Mouse (Mus musculus) spleen, embryonic (tissue): ENCODE data around the gene Ireb2.
"Not testable (repeated sequence)": the region's sequence is repeated elsewhere in the genome, so short reads cannot be mapped to it uniquely, and the experiment has no call there.

ENCODE experiments used
- CTCF ChIA-PET: fragments of 350-600 bp; sonication (Branson Sonifier 250); formaldehyde crosslinking; loops from one replicate; lab custom pipeline; 2022; lab: Charles Lee

Gene Ireb2

DNA sequence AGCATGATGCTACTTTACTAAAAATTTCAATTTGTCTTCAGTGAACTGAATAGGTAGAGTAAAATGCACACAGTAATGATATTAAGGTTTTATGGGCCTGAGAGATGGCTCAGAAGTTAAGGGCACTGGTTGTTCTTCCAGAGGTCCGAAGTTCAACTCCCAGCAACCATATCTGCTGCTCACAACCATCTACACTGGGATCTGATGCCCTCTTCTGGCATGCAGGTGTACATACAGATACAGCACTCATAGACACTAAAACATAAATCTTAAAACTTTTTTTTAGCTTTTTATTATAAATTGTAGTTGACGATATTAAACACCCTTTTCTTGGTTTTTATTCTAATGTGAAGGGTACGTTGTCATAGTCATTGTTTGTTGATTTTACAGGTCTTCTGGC is 33.5 kb downstream of the Ireb2 start:
- CTCF ChIA-PET: no interaction called here

DNA sequence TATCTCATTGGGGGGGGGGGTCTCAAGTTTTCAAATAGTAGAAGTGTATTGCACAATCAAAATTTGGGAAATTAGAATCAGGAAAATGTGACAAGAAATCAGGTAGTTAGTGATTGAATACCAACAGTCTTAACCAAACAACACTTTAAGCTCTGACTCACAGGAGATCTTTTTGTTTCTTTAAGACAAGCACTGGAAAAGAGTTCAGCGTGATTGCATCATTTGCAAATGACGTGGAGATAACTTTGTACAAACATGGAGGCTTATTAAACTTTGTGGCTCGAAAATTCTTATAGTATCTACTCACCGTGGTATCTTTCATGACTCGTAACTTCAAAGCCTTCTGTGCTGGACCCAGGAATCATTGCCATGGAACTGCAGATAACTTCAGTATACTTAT is 45.9 kb downstream of the Ireb2 start:
- CTCF ChIA-PET: no interaction called here

DNA sequence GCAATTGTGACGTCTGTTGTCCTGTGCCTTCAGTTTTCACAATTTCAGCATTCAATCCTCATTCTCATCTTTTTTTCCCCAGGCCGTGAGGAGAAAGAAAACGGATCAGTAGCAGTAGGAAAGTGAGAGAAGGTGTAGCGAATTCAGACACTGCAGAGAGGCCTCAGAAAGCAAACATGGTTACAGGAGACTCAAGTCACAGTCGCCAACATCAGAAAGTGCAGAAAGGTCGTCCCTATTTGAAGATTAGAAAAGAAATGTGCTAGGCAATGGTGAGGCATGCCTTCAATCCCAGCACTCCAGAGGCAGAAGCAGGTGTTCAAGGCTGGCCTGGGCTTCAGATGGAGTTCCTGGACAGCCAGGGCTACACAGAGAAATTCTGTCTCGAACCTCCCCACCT is 52.0 kb downstream of the Ireb2 start:
- CTCF ChIA-PET: no interaction called here

DNA sequence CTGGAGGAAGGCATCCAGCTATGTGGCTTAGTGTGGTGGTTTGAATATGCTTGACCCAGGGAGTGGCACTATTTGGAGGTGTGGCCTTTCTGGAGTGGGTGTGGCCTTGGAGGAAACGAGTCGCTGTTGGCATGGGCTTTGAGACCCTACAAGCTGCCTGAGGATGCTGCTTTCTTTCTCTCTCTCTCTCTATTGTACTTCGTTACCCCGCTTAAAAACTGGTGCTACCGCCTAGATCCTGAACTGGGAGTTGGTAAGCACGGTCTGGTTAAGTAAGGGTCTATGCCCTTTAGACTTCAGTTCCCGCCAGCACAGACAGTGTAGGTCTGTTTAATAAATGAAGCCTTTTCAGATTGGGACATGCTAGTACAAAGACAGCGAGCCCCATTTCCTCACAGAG is 52.8 kb downstream of the Ireb2 start:
- CTCF ChIA-PET: no interaction called here

DNA sequence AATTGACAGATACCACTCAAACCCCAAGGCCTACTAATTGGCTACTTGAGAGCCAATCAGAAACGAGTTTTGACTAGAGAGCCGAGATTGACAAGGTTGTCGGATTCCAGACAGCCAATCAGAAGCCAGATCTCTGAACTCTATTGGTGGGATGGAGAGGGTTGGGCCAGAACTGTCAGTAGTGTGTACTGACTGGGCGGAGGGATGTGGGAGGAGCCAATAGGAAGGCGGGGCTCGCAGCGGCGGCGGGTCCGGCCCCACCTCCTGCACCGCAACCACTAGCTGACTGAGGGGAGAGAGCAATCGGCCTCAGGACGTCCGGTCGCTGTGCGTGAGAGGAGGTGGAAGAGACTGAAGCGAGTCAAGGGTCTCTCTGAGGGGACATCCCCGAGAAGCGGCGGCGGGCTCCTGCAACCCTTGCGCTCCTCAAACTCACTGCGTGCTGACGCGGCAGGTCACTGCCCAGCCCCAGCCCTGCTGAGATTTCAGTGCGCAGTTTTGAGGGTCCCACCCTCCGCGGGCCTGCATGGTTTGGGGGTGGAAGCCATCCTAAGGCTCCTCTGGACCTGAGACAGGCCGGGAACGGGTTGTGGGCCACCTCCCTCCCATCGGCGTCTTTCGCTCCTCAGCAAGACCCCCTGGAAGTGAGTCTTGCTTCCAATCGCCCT is 53.6 kb downstream of the Ireb2 start, which contains the start of gene Hykk:
Gene Hykk (plus strand): TSS at position 274 of the 668 bp plus-strand sequence.
- CTCF ChIA-PET: no interaction called here

DNA sequence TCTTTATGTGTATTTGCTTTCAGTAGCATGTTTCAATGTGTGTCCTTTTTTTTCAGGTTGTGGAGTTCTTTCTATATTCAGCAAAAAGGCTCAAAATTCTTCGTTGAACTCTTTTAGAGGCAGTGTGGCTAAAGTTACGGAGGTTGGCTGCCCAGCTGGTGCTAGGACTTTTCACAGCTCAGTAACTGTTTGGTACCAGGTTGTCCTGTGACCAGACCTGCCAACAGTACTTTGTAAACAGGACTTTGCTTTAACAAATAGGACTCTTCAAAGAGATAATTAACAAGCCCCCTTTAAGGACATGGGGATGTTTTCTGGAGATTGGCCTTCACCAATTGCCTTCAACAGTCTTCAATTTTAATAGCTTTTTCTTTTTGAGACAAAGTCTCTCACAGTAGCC is 54.6 kb downstream of the Ireb2 start:
- CTCF ChIA-PET: interaction anchor here (0.5 to 0.6 kb wide), 2 partner anchors 16 to 33 kb away, joined by 4 to 5 read pairs; partner anchors contain the start of genes AY074887 and Psma4

DNA sequence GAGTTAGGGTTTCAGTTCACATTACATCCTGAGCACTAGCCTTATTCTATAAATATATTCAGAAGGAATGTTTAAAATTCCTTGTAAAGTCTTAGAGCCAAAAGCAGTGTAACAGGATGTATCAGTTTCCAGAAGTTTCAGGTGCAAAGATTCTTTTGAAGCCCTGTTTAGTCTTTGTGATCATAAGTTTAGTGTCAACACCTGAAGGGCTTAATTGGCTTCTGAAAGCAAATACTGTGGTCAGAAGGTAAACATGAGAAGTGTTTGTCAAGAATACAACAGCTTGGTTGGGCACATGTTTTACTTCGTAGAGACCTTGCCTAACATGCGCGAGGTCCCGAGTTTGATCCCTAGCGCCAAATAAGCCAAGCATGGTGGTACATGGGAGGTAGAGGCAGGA is 55.2 kb downstream of the Ireb2 start:
- CTCF ChIA-PET: interaction anchor here (0.5 kb wide), 1 partner anchor 16 kb away, joined by 4 read pairs; no protein-coding TSS in a partner anchor

DNA sequence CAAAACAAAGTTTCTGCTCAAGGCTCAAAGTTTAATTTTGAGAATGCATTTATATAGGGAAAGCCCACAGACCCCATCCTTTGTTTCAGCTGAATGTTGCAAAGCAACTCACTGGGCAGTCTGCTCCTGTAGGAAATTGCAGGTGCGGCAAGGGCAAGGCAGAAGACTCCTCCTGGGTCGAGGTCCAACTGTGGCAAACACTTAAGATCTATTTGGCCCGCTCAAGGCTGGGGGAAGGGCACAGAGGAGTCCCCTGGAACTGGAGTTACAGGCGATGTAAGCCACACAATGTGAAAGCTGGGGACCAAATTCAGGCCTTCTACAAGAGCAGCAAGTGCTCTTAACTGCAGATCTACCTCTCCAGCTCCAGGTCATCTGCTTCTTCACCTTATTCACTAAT is 56.4 kb downstream of the Ireb2 start:
- CTCF ChIA-PET: no interaction called here

DNA sequence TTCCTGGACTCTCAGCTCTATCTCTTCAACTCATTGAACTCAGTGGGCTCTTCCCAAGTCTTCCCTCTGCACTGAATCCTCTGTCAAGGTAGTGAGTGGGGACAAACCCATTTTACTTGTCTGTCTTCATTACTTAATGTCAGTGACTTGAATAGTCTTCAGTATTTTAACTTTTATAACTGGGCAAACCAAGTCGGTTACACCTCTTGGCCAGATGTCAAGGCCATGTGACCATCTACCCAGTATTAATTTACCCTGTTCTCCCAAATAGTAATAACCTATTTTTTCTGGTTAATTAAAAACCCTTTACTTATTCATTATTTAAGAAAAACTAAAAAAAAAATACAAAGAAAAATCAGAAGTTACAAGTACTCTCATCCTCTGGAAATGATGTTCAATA is 67.2 kb downstream of the Ireb2 start:
- CTCF ChIA-PET: no interaction called here

DNA sequence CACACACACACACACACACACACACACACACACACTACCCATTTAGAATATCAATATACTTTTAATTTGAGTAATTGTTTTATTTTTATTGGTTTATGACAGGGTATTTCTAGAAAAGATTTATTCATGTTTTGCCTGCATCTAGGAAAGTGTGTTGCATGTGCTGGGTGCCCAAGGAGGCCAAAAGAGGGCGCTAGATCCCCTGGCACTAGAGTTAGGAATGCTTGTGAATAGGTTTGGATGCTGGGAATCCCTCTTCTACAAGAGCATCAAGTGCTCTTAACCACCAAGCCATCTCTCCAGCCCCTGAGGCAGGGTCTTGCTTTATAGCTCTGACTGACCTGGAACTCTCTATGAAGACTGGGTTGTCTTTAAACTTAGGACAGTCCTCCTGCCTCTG is 68.2 kb downstream of the Ireb2 start:
- CTCF ChIA-PET: interaction anchor here (0.7 kb wide), 1 partner anchor 1381 kb away, joined by 4 read pairs; no protein-coding TSS in a partner anchor

DNA sequence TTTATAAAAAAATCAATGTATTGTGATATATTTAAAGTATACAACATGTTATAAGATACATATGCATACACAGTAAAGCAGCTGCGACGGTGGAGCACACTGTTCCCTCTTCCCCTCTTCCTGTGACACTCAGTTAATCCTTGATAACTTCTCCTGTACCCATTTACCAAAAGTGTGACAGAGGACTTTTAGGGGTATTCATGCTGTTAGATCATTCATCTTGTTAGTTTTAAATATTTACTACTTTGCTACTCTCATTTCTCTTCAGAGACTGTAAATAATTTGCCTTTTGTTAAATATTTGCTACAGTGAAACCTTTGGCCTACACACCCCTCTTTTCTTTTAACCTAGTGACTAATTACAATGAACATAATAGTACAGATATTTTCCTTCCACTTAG is 68.8 kb downstream of the Ireb2 start:
- CTCF ChIA-PET: interaction anchor here (0.7 kb wide), 1 partner anchor 1381 kb away, joined by 4 read pairs; no protein-coding TSS in a partner anchor

DNA sequence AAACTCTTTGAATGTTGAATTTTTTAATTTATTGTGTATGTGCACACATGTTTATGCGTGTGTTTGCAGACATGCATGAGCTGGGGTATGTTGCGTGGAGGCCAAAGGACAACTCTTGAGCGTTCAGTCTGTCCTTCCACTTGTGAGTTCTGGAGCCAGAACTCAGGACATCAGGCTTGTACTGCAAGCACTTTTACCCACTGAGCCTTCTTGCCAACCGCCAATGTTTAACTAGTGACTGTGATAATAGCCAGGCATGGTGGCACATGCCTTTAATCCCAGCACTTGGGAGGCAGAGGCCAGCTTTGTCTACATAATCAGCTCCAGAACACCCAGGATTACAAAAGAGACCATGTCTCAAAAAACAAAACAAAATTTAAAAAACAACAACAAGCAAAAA is 78.5 kb downstream of the Ireb2 start:
- CTCF ChIA-PET: no interaction called here

DNA sequence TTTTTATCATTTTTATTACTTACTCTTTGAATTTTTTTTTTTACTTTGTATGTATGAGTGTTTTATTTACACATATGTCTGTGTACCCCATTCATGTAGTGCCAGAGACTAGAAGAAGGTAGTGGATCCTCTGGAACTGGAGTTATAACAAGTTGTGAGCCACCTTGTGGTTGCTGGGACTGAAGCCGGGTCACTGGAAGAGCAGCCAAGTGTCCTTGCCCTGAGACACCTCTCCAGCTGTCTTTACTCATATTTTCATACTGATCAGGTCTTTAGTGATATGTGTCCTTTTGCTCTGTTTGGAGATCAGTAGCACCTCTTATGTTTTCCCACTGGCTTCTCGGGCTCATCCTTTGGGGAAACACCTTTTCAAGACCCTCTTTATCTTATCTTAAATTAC is 80.9 kb downstream of the Ireb2 start:
- CTCF ChIA-PET: no interaction called here

DNA sequence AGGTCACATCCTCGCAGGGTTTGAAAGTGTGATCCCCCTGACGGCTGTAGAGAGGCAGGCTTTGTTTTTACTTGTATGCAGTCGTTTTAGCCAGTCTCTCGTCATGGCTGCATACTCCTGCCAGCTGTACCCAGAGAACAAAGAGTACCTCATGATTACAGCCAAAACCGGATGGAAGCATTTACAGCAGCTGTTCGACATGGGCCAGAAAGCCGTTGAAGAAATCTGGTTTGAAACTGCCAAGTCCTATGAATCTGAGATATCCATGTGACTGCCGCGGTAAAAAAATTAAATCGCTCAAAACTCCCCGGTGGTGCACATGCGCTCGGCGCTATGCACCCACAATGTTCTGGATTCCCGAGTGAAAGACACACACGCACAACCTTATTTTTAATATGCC is 82.7 kb downstream of the Ireb2 start:
- CTCF ChIA-PET: interaction anchor here (0.6 kb wide), 1 partner anchor 115 kb away, joined by 4 read pairs; no protein-coding TSS in a partner anchor

DNA sequence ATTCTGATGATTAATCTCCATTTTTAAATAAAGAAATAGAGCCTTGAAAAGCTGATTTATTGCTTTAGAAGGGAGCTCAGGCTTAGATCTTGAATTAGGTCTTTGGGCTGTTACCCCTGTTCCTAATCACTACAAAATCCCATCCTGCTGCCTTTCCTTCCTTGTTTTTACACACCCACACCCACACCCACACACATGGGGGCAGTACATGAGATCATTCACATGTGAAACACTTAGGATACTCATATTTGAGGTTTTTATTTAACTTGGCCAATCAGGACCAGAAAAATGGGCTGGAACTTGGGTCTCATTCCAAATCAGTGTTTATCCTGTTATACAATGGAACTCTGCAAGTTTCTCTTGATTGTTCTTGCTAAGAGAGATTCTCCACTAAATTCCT is 85.9 kb downstream of the Ireb2 start:
- CTCF ChIA-PET: no interaction called here

DNA sequence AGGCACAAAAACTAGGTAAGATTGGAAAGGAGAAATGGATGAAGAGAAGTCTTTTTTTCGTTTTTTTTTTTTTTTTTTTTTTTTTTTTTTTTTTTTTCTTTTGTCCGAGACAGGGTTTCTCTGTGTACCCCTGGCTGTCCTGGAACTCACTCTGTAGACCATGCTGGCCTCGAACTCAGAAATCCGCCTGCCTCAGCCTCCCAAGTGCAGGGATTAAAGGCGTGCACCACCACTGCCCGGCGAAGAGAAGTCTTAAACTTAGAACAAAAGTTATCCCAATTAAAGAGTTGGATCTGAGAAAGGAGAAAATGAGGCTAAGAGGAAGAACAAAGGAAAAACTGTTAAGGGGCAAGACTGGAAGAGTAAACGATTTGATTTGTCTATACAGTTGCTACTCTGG is 86.6 kb downstream of the Ireb2 start:
- CTCF ChIA-PET: not testable (repeated sequence)

DNA sequence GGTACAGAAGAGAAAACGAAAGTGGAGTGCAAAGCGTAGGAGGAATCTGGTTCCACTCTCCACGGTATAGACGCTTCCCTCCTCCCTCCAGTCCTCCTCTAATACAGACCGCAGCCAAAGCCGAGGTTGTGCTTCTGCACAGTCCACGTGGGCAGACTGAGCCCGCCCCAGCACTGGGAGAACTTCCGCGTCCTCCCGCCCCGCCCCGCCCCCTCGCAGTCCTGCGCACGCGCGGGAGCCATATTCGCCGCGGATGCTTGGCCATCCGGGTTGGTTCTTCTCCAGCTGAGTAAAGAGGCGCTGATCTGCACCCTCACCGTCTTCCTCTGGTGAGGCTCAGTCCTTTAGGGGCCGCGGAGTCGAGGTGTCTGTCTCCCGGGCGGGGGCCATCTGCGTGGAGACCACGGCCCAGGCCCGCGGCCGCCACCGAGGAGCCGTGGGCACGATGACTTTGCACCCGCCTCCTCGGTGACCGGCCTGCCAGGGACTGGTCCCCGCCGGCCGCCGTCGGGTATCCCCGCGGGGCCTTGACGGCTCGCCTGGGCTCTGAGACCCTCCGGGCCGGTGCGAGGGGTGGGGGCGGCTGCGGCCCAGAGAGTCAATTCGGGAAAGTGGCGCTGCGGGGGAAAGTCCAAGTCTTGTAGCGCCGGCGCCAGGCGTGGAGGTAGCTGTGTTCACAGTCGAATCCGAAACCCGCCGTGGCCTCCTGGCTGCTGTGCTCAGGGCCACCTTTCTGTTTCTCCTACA is 87.2 kb downstream of the Ireb2 start, which contains the start of the genes Psma4 and AY074887:
Gene Psma4 (plus strand): TSS at position 216 of the 747 bp plus-strand sequence.
Gene AY074887 (minus strand): TSS at position 424 of the 747 bp plus-strand sequence.
- CTCF ChIA-PET: interaction anchor here (0.6 kb wide), 1 partner anchor 33 kb away, joined by 5 read pairs; no protein-coding TSS in a partner anchor

DNA sequence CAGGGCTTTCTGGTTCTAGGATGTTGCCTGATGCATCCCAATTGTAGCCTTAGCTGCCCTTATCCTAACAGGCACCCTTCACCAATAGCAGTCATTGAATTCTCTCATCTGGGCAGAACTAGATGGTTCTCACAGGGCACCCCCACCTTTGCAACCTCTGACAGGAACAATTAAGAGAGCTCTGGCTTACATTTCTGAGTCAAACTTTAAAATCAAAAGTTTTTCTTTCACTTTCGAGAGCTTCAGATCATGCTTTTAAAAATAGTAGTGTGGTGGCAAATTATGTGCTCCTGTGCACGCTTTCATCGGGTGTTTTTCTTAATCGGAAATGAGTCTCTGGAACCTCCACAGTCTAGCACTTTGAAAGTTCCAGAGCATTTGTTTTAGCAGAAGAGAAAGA is 97.5 kb downstream of the Ireb2 start:
- CTCF ChIA-PET: no interaction called here
